Mouse (Mus musculus): ENCODE data around the gene Pdzk1. TPM values are rescaled to one million over a fixed set of nuclear protein-coding genes. Genes with fewer than 3 reads are reported as not detected.

Pdzk1 gene
- polyA plus RNA-seq, 1 experiment from 2014 or later, result 6.1 TPM

DNA sequence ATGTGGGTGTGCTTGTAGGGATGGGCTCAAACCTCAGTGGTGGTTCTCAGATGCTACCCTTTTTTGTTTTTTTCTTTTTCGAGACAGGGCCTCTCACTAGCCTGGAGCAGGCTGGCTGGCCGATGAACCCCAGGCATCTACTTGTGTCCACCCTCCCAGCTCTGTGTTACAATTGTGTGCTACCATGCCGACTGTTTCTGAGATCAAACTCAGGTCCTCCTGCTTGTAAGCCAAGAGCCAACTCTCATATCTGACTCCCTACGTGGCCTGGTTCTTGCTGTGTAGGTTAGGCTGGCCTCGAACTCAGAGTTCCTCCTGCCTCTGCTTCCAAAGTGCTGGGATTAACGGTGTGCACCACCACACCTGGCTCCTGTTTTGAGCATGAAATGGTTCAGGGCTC, 16.1 kb downstream of the Pdzk1 start:
- Histone ChIP-seq H3K9me3 (replicated peaks) (no peaks in the 10 kb centered on the region), H3K4me2 (no peak overlapping the region), H3K27ac (no peak overlapping the region), H3K9ac (no peak overlapping the region), H3K27me3 (replicated peaks) (no peaks in the 10 kb centered on the region), H3K4me3 (no peak overlapping the region), H3K36me3 (no peaks in the 10 kb centered on the region), H3K4me1 (peaks cover 12% of the 10 kb centered on the region)
- ATAC-seq, result no peak
- WGBS (ENCODE audit: insufficient replicate concordance), result 72% methylated on average over 6 of the region's 6 CpGs

DNA sequence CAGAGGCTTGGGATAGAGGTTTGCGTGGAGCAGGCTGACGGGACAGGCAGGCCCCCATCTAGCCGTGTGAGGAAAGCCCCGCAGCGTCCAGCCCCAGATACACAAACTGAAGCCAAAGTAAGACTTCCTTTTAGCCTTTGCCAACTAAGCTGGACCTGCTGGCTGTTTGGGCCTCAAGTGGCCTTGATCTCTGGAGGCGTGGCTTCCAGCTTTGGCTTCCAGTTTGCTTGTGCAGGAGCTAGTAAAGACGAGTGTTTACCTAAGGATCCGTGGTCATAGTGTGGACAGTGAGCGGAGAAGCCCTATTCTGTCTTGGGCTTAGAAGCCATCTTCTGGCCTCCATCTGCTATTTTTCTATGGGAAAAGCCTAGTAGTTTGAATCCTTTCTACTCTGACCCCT, 16.7 kb downstream of the Pdzk1 start:
- Histone ChIP-seq H3K27ac (no peak overlapping the region), H3K9ac (no peak overlapping the region), H3K4me1 (peaks cover 12% of the 10 kb centered on the region), H3K27me3 (replicated peaks) (no peaks in the 10 kb centered on the region), H3K4me2 (no peak overlapping the region), H3K36me3 (no peaks in the 10 kb centered on the region), H3K4me3 (no peak overlapping the region), H3K9me3 (replicated peaks) (no peaks in the 10 kb centered on the region)
- no peak for ATAC-seq
- WGBS (ENCODE audit: insufficient replicate concordance), result 77% methylated on average over 9 of the region's 9 CpGs

DNA sequence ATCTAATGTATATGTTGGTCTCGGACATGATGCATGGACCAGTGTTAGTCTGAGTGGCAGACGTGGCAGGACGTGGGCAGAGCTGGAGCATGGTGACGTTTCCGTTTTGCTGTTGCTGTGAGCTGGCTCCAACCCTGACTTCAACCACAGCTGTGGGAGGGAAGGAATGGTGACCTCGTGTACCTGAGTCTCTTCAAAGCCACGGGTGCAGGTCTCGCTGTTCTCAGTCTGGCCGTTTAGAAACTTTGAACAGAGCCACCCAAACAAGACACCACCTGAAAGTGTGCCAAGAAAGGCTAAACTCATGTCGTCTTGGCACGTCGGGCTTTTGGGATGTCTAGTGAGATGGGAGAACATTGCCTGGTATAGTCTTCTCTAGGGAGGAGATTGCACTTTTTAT, 17.9 kb downstream of the Pdzk1 start:
- peaks cover 12% of the 10 kb centered on the region for H3K4me1 ChIP-seq
- no peak overlapping the region for H3K27ac ChIP-seq
- no peak overlapping the region for H3K4me3 ChIP-seq
- no peaks in the 10 kb centered on the region for H3K36me3 ChIP-seq
- ATAC-seq, result no peak
- H3K27me3 ChIP-seq (replicated peaks), result no peaks in the 10 kb centered on the region
- no peaks in the 10 kb centered on the region for H3K9me3 ChIP-seq (replicated peaks)
- no peak overlapping the region for H3K9ac ChIP-seq
- no peak overlapping the region for H3K4me2 ChIP-seq
- 60% methylated on average over 12 of the region's 12 CpGs for whole genome bisulfite sequencing (ENCODE audit: insufficient replicate concordance)

DNA sequence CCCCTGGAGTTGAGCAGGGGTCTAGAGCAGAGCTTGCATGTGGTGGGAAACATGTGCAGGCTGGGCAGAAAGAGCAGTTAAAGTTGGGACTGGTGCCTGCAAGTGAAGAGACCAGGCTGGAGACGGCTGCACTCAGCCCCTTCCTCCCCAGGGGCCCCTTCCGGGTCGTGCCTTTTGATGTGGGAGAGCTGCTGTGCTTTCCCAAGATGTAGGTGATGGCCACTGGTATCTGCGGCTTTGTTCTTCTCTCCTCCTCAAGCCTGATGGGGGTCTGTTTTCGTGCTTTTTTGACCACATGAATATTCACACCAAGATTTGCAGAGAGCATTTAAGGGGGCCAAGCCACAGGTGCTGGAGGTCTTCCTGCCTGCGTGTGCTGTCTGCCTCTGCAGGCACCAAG, 18.6 kb downstream of the Pdzk1 start:
- no peak overlapping the region for H3K27ac ChIP-seq
- H3K4me1 ChIP-seq, result peaks cover 12% of the 10 kb centered on the region
- H3K36me3 ChIP-seq, result no peaks in the 10 kb centered on the region
- H3K4me2 ChIP-seq, result no peak overlapping the region
- no peak for ATAC-seq
- no peak overlapping the region for H3K9ac ChIP-seq
- no peaks in the 10 kb centered on the region for H3K27me3 ChIP-seq (replicated peaks)
- 13% methylated on average over 6 of the region's 6 CpGs for WGBS (ENCODE audit: insufficient replicate concordance)
- no peaks in the 10 kb centered on the region for H3K9me3 ChIP-seq (replicated peaks)
- no peak overlapping the region for H3K4me3 ChIP-seq

DNA sequence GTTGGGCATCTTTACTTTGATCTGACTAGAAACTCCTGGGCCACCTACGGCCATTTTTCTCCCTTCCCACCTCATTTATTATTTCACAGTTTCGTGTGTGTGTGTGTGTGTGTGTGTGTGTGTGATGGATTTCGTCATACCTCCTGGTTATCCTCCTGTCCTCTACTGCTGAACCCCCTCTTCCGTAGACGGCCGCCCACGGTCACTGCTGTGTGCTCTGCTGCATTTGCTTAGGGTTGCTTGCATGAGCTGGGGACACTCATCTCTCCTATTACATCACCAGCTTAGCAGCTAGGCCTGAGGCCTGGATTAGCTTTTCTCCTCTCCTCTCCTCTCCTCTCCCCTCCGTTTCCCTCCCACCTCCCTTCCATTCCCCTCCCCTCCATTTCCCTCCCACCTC, 19.4 kb downstream of the Pdzk1 start:
- no peak overlapping the region for H3K4me3 ChIP-seq
- no peaks in the 10 kb centered on the region for H3K27me3 ChIP-seq (replicated peaks)
- no peaks in the 10 kb centered on the region for H3K36me3 ChIP-seq
- peaks cover 12% of the 10 kb centered on the region for H3K4me1 ChIP-seq
- ATAC-seq, result no peak; the same call in 1 of the 2 replicates
- no peaks in the 10 kb centered on the region for H3K9me3 ChIP-seq (replicated peaks)
- no peak overlapping the region for H3K9ac ChIP-seq
- WGBS (ENCODE audit: insufficient replicate concordance), result 72% methylated on average over 7 of the region's 8 CpGs
- no peak overlapping the region for H3K4me2 ChIP-seq
- H3K27ac ChIP-seq, result no peak overlapping the region

DNA sequence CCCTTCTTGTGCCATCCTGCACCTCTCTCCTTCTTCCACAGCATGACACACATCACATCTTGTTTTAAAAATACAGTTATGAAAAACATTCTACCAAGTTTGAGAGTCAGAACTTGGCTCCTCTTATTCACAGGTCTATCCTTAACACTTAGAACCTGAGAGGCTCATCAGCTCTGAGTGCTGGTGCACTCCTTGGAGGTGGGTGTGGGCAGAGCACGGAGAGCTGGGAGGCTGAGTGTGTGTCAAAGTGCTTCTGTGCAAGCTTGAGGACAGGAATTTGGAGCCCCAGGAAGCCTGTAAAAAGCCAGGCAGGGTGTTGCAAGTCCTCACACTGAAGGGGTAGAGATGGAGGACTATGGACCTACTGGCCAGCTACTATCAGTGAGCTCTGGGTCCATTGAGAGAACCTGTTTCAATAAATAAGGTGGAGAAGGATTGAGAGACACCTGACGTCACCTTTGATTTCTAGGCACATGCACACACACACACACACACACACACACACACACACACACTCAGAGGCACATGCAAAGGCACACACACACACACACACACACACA, 20.2 kb downstream of the Pdzk1 start:
- ATAC-seq, result no peak
- H3K4me2 ChIP-seq, result no peak overlapping the region

DNA sequence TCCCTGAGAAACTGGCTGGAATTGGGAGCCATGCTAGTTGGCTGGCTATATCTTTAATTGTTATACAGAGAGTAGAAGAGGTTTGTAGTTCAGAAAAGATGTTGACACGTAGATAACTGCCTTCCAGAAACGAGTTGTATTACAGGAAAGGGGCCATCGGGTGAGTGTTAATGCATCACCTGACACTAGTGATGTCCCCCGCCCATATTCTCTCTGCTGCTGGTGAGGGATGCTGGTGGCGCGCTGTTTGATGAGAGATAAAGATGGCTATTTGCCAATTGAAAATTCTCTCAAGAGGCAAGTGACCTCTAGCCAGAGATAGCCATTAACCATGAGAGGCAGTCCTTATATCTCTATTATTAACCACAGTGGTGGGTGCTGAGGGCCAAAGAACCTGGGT, 23.5 kb downstream of the Pdzk1 start:
- Histone ChIP-seq H3K9me3 (replicated peaks) (no peaks in the 10 kb centered on the region), H3K4me1 (peaks cover 9% of the 10 kb centered on the region), H3K4me2 (no peak overlapping the region), H3K4me3 (no peak overlapping the region), H3K27me3 (replicated peaks) (no peaks in the 10 kb centered on the region), H3K36me3 (no peaks in the 10 kb centered on the region), H3K9ac (no peak overlapping the region), H3K27ac (no peak overlapping the region)
- 51% methylated on average over 6 of the region's 6 CpGs for WGBS (ENCODE audit: insufficient replicate concordance)
- no peak for ATAC-seq

More for the DNA sequence above, 20.2 kb downstream of the Pdzk1 start:
- WGBS (ENCODE audit: insufficient replicate concordance), result 79% methylated on average over 2 of the region's 2 CpGs
- Histone ChIP-seq H3K27me3 (replicated peaks) (no peaks in the 10 kb centered on the region), H3K27ac (no peak overlapping the region), H3K9ac (no peak overlapping the region), H3K9me3 (replicated peaks) (no peaks in the 10 kb centered on the region), H3K4me1 (peaks cover 12% of the 10 kb centered on the region), H3K36me3 (no peaks in the 10 kb centered on the region), H3K4me3 (no peak overlapping the region)

DNA sequence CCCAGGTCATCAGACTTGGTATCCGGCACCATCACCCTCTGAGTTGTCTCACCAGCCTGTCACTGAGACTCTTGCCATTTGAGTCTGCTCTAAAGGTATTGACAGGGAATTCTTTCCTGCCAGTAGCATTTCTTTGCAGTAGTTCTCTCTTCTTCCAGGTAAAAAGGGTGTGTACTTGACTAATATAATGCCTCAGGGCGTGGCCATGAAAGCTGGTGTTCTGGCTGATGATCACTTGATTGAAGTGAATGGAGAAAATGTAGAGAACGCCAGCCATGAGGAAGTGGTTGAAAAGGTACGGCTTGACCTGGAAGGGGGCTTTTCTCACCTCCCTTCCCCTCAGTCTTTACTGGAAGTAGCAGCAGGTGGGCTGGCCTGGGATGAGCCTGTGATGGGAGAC, 25.3 kb downstream of the Pdzk1 start:
- no peaks in the 10 kb centered on the region for H3K27me3 ChIP-seq (replicated peaks)

DNA sequence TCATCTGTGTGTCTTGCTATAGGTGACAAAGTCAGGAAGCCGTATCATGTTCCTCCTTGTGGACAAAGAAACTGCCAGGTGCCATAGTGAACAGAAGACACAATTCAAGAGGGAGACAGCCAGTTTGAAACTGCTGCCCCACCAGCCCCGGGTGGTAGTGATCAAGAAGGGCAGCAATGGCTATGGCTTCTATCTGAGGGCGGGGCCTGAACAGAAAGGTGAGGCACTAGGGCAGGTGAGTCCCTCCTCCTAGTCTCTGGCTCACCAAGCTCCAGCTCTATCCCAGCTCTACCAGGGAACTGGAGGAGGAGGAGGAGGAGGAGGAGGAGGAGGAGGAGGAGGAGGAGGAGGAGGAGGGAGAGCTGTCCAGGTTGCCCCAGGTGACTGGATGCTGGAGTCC, 26.7 kb downstream of the Pdzk1 start:
- WGBS (ENCODE audit: insufficient replicate concordance), result 75% methylated on average over 3 of the region's 3 CpGs
- Histone ChIP-seq H3K4me2 (no peak overlapping the region), H3K27me3 (replicated peaks) (no peaks in the 10 kb centered on the region), H3K36me3 (peaks cover 7% of the 10 kb centered on the region), H3K9me3 (replicated peaks) (no peaks in the 10 kb centered on the region), H3K27ac (no peak overlapping the region), H3K4me3 (no peak overlapping the region), H3K4me1 (no peaks in the 10 kb centered on the region), H3K9ac (no peak overlapping the region)
- no peak for ATAC-seq

More for the DNA sequence above, 25.3 kb downstream of the Pdzk1 start:
- no peak overlapping the region for H3K4me3 ChIP-seq
- no peaks in the 10 kb centered on the region for H3K36me3 ChIP-seq
- H3K9ac ChIP-seq, result no peak overlapping the region
- H3K4me2 ChIP-seq, result no peak overlapping the region
- WGBS (ENCODE audit: insufficient replicate concordance), result 72% methylated on average over 4 of the region's 4 CpGs
- H3K4me1 ChIP-seq, result no peaks in the 10 kb centered on the region
- no peak overlapping the region for H3K27ac ChIP-seq
- ATAC-seq, result no peak
- H3K9me3 ChIP-seq (replicated peaks), result no peaks in the 10 kb centered on the region

DNA sequence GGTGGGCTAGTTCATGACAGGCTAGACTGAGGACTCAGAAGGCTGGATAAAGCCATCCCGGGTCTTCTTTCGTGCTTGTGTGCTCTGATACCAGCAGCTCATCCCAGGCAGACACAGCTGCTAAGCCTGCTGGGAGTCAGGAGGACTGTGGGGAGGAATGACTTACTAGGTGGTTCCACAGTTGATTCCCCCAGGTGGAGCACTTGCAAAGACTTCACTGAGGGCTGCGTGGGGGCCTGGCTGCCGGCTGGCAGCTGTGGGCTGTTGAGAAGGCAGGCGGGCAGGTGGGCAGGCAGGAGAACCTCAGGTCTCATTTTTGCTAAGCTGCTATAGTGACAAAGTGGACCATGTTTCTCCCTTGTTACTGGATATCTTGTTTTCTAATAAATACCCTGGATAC, 31.4 kb downstream of the Pdzk1 start:
- Histone ChIP-seq H3K27ac (no peak overlapping the region), H3K9ac (no peak overlapping the region), H3K4me2 (no peak overlapping the region), H3K36me3 (peaks cover 10% of the 10 kb centered on the region), H3K9me3 (replicated peaks) (no peaks in the 10 kb centered on the region), H3K27me3 (replicated peaks) (no peaks in the 10 kb centered on the region), H3K4me1 (no peaks in the 10 kb centered on the region), H3K4me3 (no peak overlapping the region)
- WGBS (ENCODE audit: insufficient replicate concordance), result 92% methylated on average over 5 of the region's 5 CpGs
- ATAC-seq, result no peak

DNA sequence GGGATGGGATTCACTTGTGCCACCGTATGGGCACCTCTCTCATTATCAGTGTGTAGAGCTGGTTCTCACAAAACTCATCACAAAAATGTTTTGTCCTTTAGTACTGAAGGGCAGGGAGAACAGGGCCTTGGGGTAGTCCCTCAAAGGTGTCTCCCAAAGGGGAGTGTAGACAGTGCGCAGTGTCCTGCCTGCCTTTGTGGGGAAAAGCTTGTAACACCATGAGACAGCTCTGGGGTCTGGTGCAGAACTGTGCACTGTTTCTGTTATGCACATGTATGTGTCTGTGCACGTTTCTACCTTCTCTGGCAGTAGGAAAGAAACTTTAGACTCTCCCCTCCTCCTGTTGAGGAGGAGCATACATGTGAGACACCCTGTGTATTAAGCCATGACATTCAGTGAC, 38.8 kb downstream of the Pdzk1 start:
- Histone ChIP-seq H3K27ac (no peak overlapping the region), H3K27me3 (replicated peaks) (no peaks in the 10 kb centered on the region), H3K9ac (no peak overlapping the region), H3K36me3 (peaks cover 51% of the 10 kb centered on the region), H3K4me1 (no peaks in the 10 kb centered on the region), H3K4me2 (no peak overlapping the region), H3K9me3 (replicated peaks) (no peaks in the 10 kb centered on the region), H3K4me3 (no peak overlapping the region)
- no peak for ATAC-seq
- WGBS (ENCODE audit: insufficient replicate concordance), result 85% methylated on average over 3 of the region's 3 CpGs

DNA sequence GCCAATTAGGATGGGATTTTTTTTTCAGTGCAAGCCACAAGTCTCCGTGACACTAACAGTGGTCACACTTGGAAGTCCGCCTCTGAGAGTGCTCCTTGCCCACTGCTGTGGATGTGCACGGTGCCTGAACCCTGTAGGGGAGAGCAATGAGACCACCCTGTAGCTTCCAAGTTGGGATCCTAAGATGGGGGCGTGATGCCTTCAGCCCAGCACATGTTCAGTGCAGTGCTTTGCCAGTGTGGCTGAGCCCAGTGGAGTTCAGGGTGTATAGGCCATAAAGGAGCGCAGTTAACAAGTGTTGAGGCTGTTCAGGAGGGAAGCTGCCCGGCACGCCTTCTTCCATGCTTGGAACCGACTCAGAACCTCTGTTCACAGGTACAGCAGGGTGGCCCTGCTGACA, 39.5 kb downstream of the Pdzk1 start:
- Histone ChIP-seq H3K4me1 (no peaks in the 10 kb centered on the region), H3K4me2 (no peak overlapping the region), H3K27ac (no peak overlapping the region), H3K9ac (no peak overlapping the region), H3K9me3 (replicated peaks) (no peaks in the 10 kb centered on the region), H3K27me3 (replicated peaks) (no peaks in the 10 kb centered on the region), H3K4me3 (no peak overlapping the region), H3K36me3 (peaks cover 58% of the 10 kb centered on the region)
- WGBS (ENCODE audit: insufficient replicate concordance), result 79% methylated on average over 8 of the region's 8 CpGs
- no peak for ATAC-seq

DNA sequence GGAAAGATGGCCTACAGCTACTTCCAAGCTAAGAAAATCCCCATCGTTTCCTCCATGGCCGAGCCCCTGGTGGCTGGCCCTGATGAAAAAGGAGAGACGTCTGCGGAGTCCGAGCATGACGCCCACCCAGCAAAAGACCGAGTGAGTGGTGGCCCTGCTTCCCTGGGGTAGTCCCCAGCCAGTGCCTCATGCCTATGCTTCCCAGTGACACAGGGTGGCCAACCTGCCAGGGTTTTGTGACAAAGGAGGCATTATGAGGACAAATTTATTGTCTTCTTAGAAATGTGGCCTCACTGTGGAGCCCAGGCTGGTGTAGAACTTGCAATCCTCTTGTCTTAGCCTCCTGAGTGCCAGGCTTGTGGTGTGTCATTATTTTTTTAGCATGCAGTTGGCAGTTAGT, 40.0 kb downstream of the Pdzk1 start:
- no peak overlapping the region for H3K4me2 ChIP-seq
- no peaks in the 10 kb centered on the region for H3K9me3 ChIP-seq (replicated peaks)
- ATAC-seq, result no peak
- no peaks in the 10 kb centered on the region for H3K27me3 ChIP-seq (replicated peaks)
- WGBS (ENCODE audit: insufficient replicate concordance), result 82% methylated on average over 7 of the region's 7 CpGs
- no peaks in the 10 kb centered on the region for H3K4me1 ChIP-seq
- no peak overlapping the region for H3K4me3 ChIP-seq
- H3K9ac ChIP-seq, result no peak overlapping the region
- H3K27ac ChIP-seq, result no peak overlapping the region
- peaks cover 63% of the 10 kb centered on the region for H3K36me3 ChIP-seq
